Mouse (Mus musculus): Measurements from ENCODE around the gene Usp17la. TPM values are rescaled to one million over a fixed set of nuclear protein-coding genes. Genes with fewer than 3 reads are reported as not detected.

Gene Usp17la
- polyA plus RNA-seq, 1 experiment from 2014 or later = not detected

GRCm38 (mm10) chr7:104895852-104896251, 39.0 kb downstream of the Usp17la start, which contains the start of gene Olfr666:
Gene Olfr666, minus strand, starts transcription at chr7:104895952.
- Histone ChIP-seq H3K4me1 (ENCODE audit: control insufficient read depth, insufficient read depth, low read length) (no peaks in the 10 kb centered on the region), H3K27me3 (ENCODE audit: control insufficient read depth, insufficient read depth, low read length) (no peaks in the 10 kb centered on the region), H3K4me2 (replicated peaks; ENCODE audit: low read depth, low read length) (no peak within 1 kb of the TSS), H3K9me3 (ENCODE audit: control insufficient read depth, low read depth, low read length) (no peaks in the 10 kb centered on the region), H3K36me3 (ENCODE audit: control insufficient read depth, insufficient read depth, low read length) (no peaks in the 10 kb centered on the region), H3K9ac (replicated peaks; ENCODE audit: low read depth, low read length) (no peak within 1 kb of the TSS), H3K4me3 (ENCODE audit: low read depth, low read length) (no peak within 1 kb of the TSS), H3K27ac (ENCODE audit: low read length) (no peak within 1 kb of the TSS)
- no peak for ATAC-seq (ENCODE audit: insufficient number of reproducible peaks, insufficient read depth, low FRiP score, low read depth)
- 83% methylated on average over 2 of the region's 2 CpGs for WGBS

Other genes starting within 250 kb of the Usp17la start
- not detected in 2 replicates for gene Olfr656, start 243.1 kb upstream of the Usp17la start, polyA plus RNA-seq (2014; fragmentation: Nextera tagmentation; extraction: Ambion mirVana)
- gene Olfr657, start 232.2 kb upstream of the Usp17la start, polyA plus RNA-seq (2014; fragmentation: Nextera tagmentation; extraction: Ambion mirVana) = not detected in 2 replicates
- not detected in 2 replicates for gene Olfr658, start 209.7 kb upstream of the Usp17la start, polyA plus RNA-seq (2014; fragmentation: Nextera tagmentation; extraction: Ambion mirVana)
- gene Olfr659, start 190.3 kb upstream of the Usp17la start, polyA plus RNA-seq (2014; fragmentation: Nextera tagmentation; extraction: Ambion mirVana) = not detected in 2 replicates
- not detected in 2 replicates for gene Olfr661, start 170.5 kb upstream of the Usp17la start, polyA plus RNA-seq (2014; fragmentation: Nextera tagmentation; extraction: Ambion mirVana)
- gene Usp17le, start 79.5 kb upstream of the Usp17la start, polyA plus RNA-seq (2014; fragmentation: Nextera tagmentation; extraction: Ambion mirVana) = not detected in 2 replicates
- not detected in 2 replicates for gene Usp17lb, start 14.4 kb upstream of the Usp17la start, polyA plus RNA-seq (2014; fragmentation: Nextera tagmentation; extraction: Ambion mirVana)
- not detected in 2 replicates for gene Olfr665, start 21.0 kb downstream of the Usp17la start, polyA plus RNA-seq (2014; fragmentation: Nextera tagmentation; extraction: Ambion mirVana)
- gene Olfr666, start 38.9 kb downstream of the Usp17la start, polyA plus RNA-seq (2014; fragmentation: Nextera tagmentation; extraction: Ambion mirVana) = not detected in 2 replicates
- not detected in 2 replicates for gene Olfr667, start 64.5 kb downstream of the Usp17la start, polyA plus RNA-seq (2014; fragmentation: Nextera tagmentation; extraction: Ambion mirVana)
- not detected in 2 replicates for gene Olfr668, start 71.0 kb downstream of the Usp17la start, polyA plus RNA-seq (2014; fragmentation: Nextera tagmentation; extraction: Ambion mirVana)
- not detected in 2 replicates for gene Olfr669, start 77.2 kb downstream of the Usp17la start, polyA plus RNA-seq (2014; fragmentation: Nextera tagmentation; extraction: Ambion mirVana)
- not detected in 2 replicates for gene Olfr670, start 105.6 kb downstream of the Usp17la start, polyA plus RNA-seq (2014; fragmentation: Nextera tagmentation; extraction: Ambion mirVana)
- not detected in 2 replicates for gene Olfr671, start 122.1 kb downstream of the Usp17la start, polyA plus RNA-seq (2014; fragmentation: Nextera tagmentation; extraction: Ambion mirVana)
- not detected in 2 replicates for gene Olfr672, start 145.0 kb downstream of the Usp17la start, polyA plus RNA-seq (2014; fragmentation: Nextera tagmentation; extraction: Ambion mirVana)
- not detected in 2 replicates for gene Olfr675, start 171.5 kb downstream of the Usp17la start, polyA plus RNA-seq (2014; fragmentation: Nextera tagmentation; extraction: Ambion mirVana)
- gene Olfr676, start 175.7 kb downstream of the Usp17la start, polyA plus RNA-seq (2014; fragmentation: Nextera tagmentation; extraction: Ambion mirVana) = not detected in 2 replicates
- gene Olfr677, start 194.4 kb downstream of the Usp17la start, polyA plus RNA-seq (2014; fragmentation: Nextera tagmentation; extraction: Ambion mirVana) = not detected in 2 replicates
- gene Olfr678, start 207.5 kb downstream of the Usp17la start, polyA plus RNA-seq (2014; fragmentation: Nextera tagmentation; extraction: Ambion mirVana) = not detected in 2 replicates
- gene Olfr679, start 224.2 kb downstream of the Usp17la start, polyA plus RNA-seq (2014; fragmentation: Nextera tagmentation; extraction: Ambion mirVana) = not detected in 2 replicates
- gene Olfr680-ps1, start 235.8 kb downstream of the Usp17la start, polyA plus RNA-seq (2014; fragmentation: Nextera tagmentation; extraction: Ambion mirVana) = not detected in 2 replicates

Measured in stomach, embryonic 14.5 days (tissue).